Mouse (Mus musculus) E14TG2a.4 (cell line): ENCODE results near the gene Rps16.

ENCODE experiments used
- H3K27me3 ChIP-seq: 2 replicates; pipeline ENCODE4 v1.6.1; 2014; ENCODE audit warnings: low read length, control low read depth; ENCODE audit not compliant: insufficient read depth
- H3K36me3 ChIP-seq: 2 replicates; pipeline ENCODE4 v1.6.1; 2014; ENCODE audit warnings: low read length, control low read depth; ENCODE audit not compliant: insufficient read depth
- H3K4me1 ChIP-seq: replicated peaks from 2 replicates; pipeline ENCODE4 v1.6.1; 2014; ENCODE audit warnings: low read depth, low read length, control low read depth
- H3K4me3 ChIP-seq: replicated peaks from 2 replicates; pipeline ENCODE4 v1.5.1; 2014; ENCODE audit warnings: mild to moderate bottlenecking, low read length
- H3K9me3 ChIP-seq: 2 replicates; pipeline ENCODE4 v1.6.1; 2014; ENCODE audit warnings: low read length, control low read depth
- CTCF ChIP-seq: conservative IDR thresholded peaks from 2 replicates; pipeline ENCODE4 v1.5.1; 2014; ENCODE audit warnings: low read length
- NANOG ChIP-seq: IDR thresholded peaks from 2 replicates; pipeline ENCODE4 v1.6.1; 2014; ENCODE audit warnings: borderline replicate concordance, low read length, mixed read lengths
- POU5F1 ChIP-seq: IDR thresholded peaks from 2 replicates; pipeline ENCODE4 v1.6.1; 2014; ENCODE audit warnings: low read length, borderline replicate concordance

Rps16 gene

DNA sequence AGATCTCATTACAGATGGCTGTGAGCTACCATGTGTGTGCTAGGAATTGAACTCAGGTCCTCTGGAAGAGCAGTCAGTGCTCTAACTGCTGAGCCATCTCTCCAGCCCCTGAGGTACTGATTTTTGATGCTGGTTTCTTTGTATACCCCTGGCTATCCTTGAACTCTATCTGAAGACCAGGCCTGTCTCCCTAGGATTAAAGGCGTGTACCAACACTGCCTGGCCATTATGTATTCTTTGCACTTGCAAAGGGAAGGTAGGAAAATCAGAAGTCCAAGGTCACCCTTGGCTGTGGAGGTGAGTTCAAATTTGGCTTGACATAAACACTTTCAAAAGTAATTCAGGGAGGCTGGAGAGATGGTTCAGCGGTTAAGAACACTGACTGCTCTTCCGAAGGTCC lies 4.1 kb downstream of the Rps16 start:
- Histone ChIP-seq H3K9me3 (no peaks in the 10 kb centered on the region), H3K36me3 (peaks cover 58% of the 10 kb centered on the region), H3K27me3 (peaks cover 9% of the 10 kb centered on the region; the same call in 1 of the 2 replicates), H3K4me1 (peaks cover 73% of the 10 kb centered on the region), H3K4me3 (no peak overlapping the region)
- TF ChIP-seq CTCF = no peak
- no peak for TF ChIP-seq NANOG
- TF ChIP-seq POU5F1 = no peak

DNA sequence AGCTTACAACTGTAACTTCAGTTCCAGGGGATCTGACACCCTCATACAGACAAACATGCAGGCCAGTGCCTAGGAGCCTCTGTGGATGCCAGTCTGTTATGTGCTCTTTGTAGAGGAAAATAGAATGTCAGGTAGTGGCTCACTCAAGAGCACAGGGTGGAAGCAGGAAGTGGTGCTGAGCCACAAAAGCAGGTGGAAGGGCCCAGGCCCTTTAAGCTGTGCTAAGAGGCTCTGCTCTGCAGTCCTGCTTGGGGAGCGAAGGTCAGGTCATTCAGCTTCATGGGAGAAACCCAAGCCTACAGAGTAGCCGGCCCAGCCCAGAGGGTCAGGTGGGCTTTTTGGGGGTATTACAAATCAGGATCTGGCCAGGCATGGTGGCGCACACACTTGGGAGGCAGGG lies 4.8 kb downstream of the Rps16 start:
- no peaks in the 10 kb centered on the region for H3K9me3 ChIP-seq
- H3K4me3 ChIP-seq = no peak overlapping the region
- H3K36me3 ChIP-seq = peaks cover 64% of the 10 kb centered on the region
- TF ChIP-seq POU5F1 (no peak), NANOG (no peak)
- peaks cover 68% of the 10 kb centered on the region for H3K4me1 ChIP-seq
- H3K27me3 ChIP-seq = peaks cover 14% of the 10 kb centered on the region; the same call in 1 of the 2 replicates

DNA sequence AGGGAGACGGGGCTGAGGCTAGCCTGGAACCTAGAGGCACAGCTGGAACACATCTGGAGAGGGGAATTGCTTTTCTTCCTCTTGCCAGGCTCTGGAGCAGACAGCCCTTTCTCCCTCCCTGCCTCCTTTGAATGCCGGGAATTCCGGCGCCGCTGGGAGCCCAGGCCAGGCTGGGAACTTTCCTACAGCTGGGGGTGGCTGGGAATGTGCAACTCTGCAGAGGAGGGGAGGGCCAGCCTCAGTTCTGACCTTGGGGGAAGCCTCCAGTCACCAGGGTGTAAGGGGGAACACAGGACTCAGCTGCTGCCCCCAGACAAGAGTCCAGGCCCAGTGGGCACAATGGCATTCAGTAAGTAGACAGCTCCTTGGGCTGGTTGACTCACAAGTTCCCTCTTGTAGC lies 6.5 kb downstream of the Rps16 start:
- peaks cover 71% of the 10 kb centered on the region for H3K36me3 ChIP-seq
- TF ChIP-seq POU5F1 = no peak
- TF ChIP-seq CTCF = no peak
- TF ChIP-seq NANOG = no peak
- H3K4me3 ChIP-seq = peak overlapping the region; percentile 17; the same call in 1 of the 2 replicates
- peaks cover 16% of the 10 kb centered on the region; the same call in 1 of the 2 replicates for H3K27me3 ChIP-seq
- H3K4me1 ChIP-seq = peaks cover 72% of the 10 kb centered on the region
- H3K9me3 ChIP-seq = peaks cover 7% of the 10 kb centered on the region

DNA sequence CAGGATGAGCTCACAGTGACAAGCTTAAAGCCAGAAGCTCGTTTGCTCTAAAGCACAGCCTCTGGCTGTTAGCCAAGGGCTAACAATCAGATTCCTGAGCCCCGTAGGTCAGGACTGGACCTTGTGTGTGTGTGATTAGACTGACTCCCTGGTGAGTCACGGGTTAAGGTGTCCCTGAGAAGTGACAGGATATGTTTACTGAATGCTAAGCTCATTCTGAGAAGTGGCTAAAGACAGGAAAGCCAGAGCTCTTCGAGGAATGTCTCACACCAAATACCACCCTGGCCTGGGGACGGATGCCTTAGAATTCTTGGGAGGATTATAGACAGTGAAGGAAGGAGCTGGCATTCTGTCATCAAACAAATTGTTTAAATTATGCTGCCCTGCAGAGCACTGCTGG lies 7.5 kb downstream of the Rps16 start:
- H3K9me3 ChIP-seq = peaks cover 7% of the 10 kb centered on the region
- peaks cover 70% of the 10 kb centered on the region for H3K36me3 ChIP-seq
- H3K4me3 ChIP-seq = no peak overlapping the region
- no peak for TF ChIP-seq CTCF
- TF ChIP-seq POU5F1 = no peak
- TF ChIP-seq NANOG = no peak
- peaks cover 72% of the 10 kb centered on the region for H3K4me1 ChIP-seq
- H3K27me3 ChIP-seq = peaks cover 22% of the 10 kb centered on the region; the same call in 1 of the 2 replicates

DNA sequence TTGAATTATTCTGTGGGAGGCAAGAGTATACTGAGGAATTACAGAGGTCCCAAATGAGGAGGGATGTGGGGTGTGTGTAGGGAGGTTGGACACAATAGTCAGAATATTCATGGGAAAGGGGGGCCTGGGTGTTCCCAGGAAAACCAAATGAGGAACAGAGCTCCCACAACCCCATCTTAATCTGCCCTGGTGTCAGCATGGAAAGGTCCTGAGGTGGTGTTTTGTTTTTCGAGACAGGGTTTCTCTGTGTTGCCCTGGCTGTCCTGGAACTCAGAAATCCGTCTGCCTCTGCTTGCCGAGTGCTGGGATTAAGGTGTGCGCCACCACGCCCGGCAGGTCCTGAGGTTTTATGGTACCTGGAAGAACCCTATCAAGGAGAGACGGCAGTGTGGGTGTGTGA lies 8.0 kb downstream of the Rps16 start:
- peaks cover 7% of the 10 kb centered on the region for H3K9me3 ChIP-seq
- H3K36me3 ChIP-seq = peaks cover 66% of the 10 kb centered on the region
- TF ChIP-seq NANOG (no peak), CTCF (no peak)
- peaks cover 22% of the 10 kb centered on the region; the same call in 1 of the 2 replicates for H3K27me3 ChIP-seq
- H3K4me1 ChIP-seq = peaks cover 68% of the 10 kb centered on the region
- H3K4me3 ChIP-seq = no peak overlapping the region

DNA sequence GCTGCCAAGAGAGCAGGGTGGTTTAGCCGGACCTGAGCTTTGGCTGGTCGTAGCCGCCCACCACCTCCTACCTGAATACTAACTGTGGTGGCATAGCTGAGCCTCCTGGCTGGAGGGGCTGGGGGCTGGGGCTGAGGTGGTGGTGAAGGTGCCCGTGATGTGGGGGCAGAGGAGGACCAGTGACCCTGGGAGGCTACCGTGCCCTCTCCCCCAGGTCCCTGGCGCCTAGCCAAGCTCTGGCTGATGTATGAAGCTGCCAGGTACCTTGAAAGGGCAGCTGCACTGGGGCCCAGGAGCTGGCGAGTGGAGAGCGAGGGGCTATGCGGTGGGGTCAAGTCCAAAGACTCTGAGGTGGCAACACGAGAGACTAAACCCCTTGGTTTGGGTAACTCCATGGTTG lies 9.4 kb downstream of the Rps16 start:
- Histone ChIP-seq H3K4me1 (peaks cover 55% of the 10 kb centered on the region), H3K36me3 (peaks cover 64% of the 10 kb centered on the region), H3K9me3 (peaks cover 7% of the 10 kb centered on the region), H3K4me3 (no peak overlapping the region), H3K27me3 (peaks cover 33% of the 10 kb centered on the region)
- no peak for TF ChIP-seq NANOG
- no peak for TF ChIP-seq POU5F1
- no peak for TF ChIP-seq CTCF

DNA sequence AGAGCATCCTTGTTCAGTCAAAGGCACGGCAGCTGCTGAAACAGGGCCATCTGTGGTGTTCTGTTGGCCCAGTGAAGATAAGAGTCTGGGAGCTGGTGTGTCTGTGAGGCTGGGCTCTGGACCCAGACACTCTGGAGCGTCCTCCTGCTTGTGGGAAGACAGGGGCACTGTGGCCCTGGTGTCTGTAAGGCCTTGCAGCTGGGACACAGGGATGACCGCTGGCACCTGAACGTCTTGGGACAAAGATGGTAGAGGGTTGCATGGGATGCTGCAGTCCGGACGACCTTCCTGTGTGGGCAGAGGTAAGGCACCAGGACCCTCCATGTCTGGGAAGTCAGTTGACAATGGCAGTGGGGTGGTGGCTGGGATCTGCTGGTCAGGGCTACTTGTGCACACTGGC lies 9.8 kb downstream of the Rps16 start:
- Histone ChIP-seq H3K4me1 (peaks cover 51% of the 10 kb centered on the region), H3K36me3 (peaks cover 63% of the 10 kb centered on the region), H3K9me3 (peaks cover 7% of the 10 kb centered on the region), H3K27me3 (peaks cover 37% of the 10 kb centered on the region), H3K4me3 (no peak overlapping the region)
- no peak for TF ChIP-seq NANOG
- no peak for TF ChIP-seq CTCF
- TF ChIP-seq POU5F1 = no peak

DNA sequence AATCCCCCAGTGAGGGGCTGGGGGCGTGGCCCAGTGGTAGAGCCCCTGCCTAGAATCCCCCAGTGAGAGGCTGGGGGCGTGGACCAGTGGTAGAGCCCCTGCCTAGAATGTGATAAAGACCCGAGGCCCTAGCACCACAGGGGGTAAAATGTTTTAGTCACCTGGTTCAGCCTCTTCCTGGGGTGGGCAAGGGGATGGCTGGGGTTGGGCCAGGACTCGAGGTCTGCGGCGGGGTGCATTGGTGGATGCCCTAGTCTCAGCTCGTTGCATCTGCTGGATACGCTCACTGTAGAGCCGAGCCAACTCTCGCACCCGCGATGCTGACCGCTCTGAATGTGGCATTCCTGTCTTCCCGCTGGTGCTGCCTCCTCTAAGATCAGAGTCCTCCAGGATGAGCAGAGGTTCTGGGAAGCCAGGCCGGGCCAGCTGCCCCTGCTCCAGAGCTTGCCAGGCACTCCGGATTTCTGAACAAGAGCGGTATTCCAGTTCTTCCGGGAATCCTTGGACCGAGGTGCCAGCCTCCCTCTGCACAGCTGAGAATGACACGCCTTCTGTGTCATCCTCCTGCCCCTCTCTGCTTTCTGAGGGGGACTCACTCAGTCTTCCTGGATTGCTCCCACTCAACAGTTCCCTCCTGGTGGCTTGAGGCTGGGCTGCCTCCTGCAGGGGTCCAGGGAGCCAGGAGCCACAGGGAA lies 11.3 kb downstream of the Rps16 start:
- Histone ChIP-seq H3K9me3 (peaks cover 7% of the 10 kb centered on the region), H3K4me3 (0 out of 2 replicates have a peak overlapping the region, but pooled peaks have one; percentile 26), H3K27me3 (peaks cover 50% of the 10 kb centered on the region), H3K4me1 (peaks cover 47% of the 10 kb centered on the region), H3K36me3 (peaks cover 61% of the 10 kb centered on the region)
- TF ChIP-seq CTCF (no peak), POU5F1 (no peak), NANOG (no peak)
